Mouse (Mus musculus) regulatory T cell (primary cell): ENCODE data around the gene Mrps12.

Experiments
- in situ Hi-C: fragments of 300-600 bp; cut with MboI, MseI; formaldehyde crosslinking; loops from one replicate; pipeline ENCODE4 v1.15.1; 2025; ENCODE audit warnings: high pct_unique_total_duplicates

Mrps12 gene

GRCm38 (mm10) chr7:28741709-28742438 lies at the start of gene Mrps12, which contains the start of gene Sars2:
Gene Mrps12, minus strand, starts transcription at chr7:28741820.
Gene Sars2, plus strand, starts transcription at chr7:28741992.
- in situ Hi-C loops = no loop called here

- in situ Hi-C loops = no loop called here
Observed at GRCm38 (mm10) chr7:28790066-28790806, 48.6 kb upstream of the Mrps12 start.

DNA sequence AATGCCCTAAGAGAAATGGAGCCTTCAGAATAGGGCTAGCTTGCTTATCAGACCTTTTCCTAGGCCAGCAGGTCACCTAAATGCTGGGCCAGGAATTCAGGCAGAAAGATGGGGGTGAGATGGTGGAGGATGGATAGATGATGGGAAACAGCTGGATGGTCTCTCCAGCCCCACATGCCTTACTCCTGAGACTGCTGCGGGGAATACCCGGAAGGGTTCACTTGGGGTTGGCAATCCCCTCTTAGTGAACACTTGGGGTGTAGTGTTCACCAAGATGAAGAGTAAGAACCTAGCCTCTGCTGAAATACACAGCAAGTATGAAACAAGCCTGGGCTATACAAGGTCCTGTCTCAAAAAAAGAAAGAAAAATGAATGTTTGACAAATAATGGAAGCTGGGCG lies 47.6 kb upstream of the Mrps12 start:
- in situ Hi-C loops = no loop called here

DNA sequence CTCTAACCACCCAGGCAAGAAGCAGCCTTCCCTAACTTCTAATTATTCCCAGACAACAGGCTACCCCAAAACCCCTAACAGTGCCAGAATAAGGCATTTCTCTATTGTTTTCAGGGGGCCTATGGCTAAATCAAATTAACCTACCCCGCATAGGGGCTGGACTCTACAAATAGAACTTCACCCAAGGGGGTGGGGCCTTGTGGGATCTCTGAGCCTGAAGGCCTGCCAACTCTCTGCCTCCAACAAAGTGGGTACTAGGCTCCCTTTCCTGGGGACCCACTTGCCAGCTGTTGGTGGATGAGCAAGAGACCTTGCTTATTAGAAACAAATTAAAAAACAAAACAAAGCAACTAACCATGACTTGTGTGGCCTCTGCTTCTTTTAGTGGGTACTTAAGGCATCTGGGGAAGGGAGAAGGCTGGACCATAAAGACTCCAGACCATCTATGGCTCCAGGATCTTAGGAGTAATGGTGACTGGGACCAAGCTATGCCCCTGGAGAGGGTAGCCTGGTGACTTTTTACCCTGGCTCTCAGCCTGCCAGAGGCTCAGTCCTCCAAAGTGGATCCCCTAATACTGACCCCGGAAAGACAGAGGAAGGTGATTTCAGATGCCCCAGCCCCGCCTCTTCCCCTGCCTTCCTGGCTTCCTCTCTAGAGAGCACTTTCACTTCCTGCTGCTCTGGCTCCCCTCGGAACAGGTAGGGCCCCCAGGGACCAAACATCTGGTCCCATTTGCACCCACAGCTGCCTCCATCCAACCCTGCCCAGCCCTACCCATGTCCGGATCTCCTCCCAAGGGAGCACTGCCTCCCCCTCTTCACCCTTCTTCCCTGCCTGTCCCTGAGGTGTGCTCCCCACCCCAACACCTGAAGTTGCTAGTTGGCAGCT lies 46.9 kb upstream of the Mrps12 start, which contains the start of gene Rinl:
Rinl (plus strand) TSS at position 663 of the 889 bp plus-strand sequence.
- in situ Hi-C loops = no loop called here

DNA sequence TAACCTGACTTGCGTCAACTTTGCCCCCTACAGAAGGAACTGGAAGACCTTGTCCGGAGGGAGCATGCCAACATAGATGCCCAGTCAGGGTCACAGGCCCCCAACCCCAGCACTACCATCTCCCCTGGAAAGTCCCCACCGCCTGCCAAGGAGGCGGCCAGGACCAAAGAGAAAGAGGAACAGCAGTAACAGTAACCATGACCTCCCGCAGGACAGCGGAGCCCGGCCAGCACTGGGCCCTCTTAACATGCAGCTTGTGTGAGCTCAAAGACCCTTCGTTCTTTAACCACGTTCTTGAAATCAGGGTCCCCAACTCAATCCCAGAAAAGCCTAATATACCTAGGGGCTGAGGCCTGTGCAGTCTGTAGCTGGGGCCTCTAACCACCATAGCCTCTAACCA lies 46.3 kb upstream of the Mrps12 start:
- in situ Hi-C loops = no loop called here

DNA sequence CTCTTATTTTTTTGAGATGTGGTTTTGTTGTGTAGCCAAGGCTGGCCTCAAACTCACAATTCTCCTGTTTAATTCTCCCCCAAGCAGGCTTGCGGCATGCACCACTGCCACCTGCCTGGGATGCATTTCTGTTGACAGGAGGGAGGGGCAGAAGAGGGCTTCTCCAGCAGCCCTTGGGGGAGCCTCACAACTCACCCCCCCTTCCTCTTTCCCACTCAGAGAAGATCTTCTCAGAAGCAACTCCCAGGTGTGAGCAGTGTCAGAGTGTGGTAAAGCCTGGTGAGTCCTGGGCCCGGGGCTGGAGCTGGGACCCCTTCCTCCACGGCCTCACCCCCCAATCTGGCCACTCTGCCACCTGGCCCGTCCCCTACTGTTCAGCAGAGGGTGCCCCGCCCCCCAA lies 43.5 kb upstream of the Mrps12 start:
- in situ Hi-C loops = no loop called here

GRCm38 (mm10) chr7:28781261-28781663 lies 39.6 kb upstream of the Mrps12 start:
- in situ Hi-C loops = no loop called here

DNA sequence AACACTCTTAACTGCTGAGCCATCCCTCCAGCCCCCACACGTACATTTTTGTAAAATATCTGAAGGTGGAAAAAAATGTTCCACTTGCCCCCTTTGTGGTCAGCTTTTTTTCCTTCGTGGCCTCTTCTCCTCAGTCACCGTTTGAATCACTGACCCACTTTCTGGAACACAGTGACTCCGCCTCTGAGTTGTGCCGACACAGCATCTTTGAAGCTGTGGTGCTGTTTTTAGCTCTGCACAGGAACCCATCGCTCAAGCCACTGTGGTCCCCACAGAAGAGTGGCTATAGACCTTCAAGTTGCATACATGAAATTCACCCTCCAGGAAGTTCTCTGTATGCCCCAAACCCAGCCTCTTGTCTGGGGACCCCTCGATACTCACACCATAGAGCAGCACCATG lies 39.2 kb upstream of the Mrps12 start:
- in situ Hi-C loops = no loop called here

- in situ Hi-C loops = no loop called here
Observed at GRCm38 (mm10) chr7:28780067-28780658, 38.5 kb upstream of the Mrps12 start.

DNA sequence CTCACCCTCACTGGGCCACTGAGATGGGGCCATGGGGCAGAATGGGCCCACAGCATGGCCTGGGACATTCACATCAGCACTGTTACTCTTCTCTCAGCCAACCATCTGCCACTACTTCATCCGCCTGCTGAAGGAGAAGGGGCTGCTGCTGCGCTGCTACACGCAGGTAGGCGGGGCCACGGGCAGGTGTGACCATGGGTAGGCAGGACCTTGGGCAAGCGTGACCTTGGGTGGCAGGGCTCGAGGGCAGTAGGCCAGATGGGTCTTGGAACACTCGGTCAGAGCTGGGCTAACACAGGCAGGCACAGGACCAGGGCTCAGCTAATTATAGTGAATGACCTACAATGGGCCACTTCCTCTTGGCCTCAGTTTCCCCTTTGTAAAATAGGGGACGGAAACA lies 37.2 kb upstream of the Mrps12 start:
- in situ Hi-C loops = no loop called here

DNA sequence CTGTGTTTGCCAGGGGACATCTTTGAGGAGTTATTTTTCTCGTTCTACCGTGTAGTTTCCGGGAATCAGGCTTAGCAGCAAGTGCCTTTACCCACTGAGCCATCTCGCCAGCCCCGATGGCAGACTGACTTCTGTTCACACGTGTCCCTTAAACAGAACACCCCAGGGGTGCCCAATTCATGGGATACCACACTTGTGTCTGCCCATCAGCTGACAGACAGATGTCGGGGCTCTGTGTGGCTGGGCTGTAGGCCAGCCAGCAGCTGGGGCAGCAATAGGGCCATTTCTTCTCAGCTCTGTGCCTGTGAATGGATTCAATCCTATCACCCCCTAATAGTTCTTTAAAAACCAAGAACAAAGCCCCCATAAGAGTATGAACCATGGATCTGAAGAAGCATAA lies 33.5 kb upstream of the Mrps12 start:
- in situ Hi-C loops = no loop called here

DNA sequence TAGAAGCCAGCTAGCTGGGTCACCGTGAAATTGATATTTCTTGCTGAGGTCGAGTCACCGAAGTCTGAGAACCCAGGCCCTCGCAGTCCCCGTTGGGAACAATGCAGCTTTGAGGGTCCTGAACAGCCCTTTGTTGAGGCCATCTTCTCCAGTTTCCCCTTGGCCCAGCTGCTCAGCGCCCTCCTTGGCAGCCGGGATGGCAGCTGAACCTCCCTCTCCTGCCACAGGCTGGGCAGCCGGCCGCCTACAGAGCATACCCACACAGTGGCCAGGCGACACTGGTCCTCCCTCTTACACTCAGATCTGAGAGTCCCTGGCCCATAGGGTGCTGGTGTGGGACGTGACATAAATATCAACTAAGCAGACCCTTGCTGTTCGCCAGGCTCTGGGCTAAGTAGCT lies 32.5 kb upstream of the Mrps12 start:
- in situ Hi-C loops = no loop called here

- in situ Hi-C loops = no loop called here
Observed at GRCm38 (mm10) chr7:28773163-28773562, 31.5 kb upstream of the Mrps12 start.

GRCm38 (mm10) chr7:28771867-28772266 lies 30.2 kb upstream of the Mrps12 start:
- in situ Hi-C loops = no loop called here

DNA sequence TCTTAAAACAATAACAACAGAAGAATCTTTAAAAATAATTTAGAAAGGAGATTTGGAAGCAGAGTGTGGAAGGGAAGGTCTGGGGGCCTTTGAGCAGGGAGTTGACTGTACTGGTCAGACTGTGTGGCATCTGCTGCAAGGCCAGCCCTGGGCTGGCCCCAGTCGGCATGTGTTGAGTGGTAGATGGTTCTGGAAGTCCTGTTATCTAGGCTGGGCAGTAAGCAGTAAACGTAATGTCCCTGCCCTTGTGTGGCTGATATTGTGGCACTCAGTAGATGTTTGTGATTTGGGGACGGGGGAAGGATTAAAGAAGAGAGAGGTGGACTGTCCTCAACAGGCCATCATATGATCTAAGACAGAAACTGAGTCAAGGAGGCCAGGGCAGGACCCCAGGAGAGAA lies 28.7 kb upstream of the Mrps12 start:
- in situ Hi-C loops = no loop called here

DNA sequence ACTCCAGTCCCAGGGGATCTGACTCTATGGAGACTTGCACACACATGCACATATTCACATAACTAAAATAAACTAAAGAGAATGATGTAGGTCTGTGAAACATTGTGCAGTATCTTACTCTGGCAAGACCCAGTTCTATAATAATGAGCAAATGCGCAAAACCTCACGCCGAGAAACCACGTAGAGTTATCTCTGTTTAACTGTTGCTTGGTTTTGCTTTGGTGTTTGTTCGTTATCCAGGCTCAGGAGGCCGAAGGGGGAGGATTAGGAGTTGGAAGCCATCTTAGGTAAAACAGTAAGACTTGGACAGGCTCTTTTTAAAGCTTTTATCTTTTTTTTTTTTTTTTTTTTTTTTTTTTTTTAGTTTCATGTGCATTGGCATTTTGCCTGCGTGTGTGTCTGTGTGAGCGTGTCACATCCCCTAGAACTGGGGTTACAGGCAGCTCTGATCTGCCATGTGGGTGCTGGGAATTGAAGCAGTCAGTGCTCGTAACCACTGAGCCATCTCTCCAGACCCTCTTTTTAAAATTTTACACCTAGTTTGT lies 27.9 kb upstream of the Mrps12 start:
- in situ Hi-C loops = no loop called here

GRCm38 (mm10) chr7:28767462-28767965 lies 25.9 kb upstream of the Mrps12 start, which contains the start of gene Nfkbib:
Gene Nfkbib, minus strand, starts transcription at chr7:28767512.
- in situ Hi-C loops = no loop called here

- in situ Hi-C loops = no loop called here
Observed at GRCm38 (mm10) chr7:28766910-28767309, 25.3 kb upstream of the Mrps12 start.

DNA sequence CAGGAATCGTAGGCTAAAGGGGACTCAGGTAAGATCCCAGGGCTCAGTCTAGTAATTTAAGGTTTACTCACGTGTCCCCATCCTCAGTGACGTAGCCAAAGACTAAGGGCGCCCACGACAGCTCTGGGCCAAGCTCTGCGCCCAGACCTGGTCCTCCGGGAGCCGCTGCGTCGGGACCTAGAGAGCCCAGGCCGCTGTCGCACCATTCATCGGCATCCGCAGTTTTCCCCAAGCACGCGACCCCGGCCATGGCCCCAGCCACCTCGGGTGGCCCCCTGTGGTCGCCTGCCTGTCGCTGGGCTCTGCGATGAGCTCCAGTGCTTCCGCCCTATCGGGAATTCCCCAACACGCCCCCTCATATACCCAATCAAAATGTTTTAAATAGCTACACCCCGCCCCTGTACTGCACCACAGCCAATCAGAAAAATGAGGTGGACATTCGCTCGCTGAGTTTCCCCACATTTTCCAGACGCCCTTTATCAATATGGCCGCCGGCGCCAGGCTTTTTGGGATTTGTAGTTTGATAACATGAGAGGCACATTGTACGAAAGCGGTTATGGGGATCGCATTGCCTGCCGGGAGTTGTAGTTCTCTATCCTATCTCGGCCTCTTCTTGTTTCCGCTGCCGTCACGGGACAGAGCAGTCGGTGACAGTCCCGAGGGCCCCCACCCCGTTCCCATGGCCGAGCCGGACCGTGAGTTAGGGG lies 24.7 kb upstream of the Mrps12 start, which contains the start of gene Sirt2:
Sirt2 (plus strand) TSS at position 563 of the 707 bp plus-strand sequence.
- in situ Hi-C loops = no loop called here

DNA sequence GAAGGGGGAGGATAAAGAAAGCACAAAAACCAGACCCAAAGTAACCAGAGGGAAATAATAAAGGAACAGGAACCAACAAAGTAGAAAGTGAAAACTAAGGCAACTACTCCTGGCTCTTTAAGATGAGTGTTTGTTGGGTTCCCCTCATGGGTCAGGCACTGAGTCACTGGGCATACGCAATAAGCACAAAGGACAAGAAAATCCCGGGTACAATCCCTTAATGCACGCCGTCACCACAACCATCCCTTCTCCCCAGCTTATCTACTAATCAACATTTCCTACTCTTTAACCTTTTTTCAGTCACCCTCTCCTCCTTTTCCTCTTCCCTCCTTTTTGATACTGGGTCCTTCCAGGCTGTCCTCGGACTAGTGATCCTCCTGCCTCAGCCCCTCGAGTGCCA lies 23.6 kb upstream of the Mrps12 start:
- in situ Hi-C loops = no loop called here
